Mouse (Mus musculus): Measurements from ENCODE around the gene Plppr3.
"Not testable (repeated sequence)": the region's sequence is repeated elsewhere in the genome, so short reads cannot be mapped to it uniquely, and the experiment has no call there.

DNA sequence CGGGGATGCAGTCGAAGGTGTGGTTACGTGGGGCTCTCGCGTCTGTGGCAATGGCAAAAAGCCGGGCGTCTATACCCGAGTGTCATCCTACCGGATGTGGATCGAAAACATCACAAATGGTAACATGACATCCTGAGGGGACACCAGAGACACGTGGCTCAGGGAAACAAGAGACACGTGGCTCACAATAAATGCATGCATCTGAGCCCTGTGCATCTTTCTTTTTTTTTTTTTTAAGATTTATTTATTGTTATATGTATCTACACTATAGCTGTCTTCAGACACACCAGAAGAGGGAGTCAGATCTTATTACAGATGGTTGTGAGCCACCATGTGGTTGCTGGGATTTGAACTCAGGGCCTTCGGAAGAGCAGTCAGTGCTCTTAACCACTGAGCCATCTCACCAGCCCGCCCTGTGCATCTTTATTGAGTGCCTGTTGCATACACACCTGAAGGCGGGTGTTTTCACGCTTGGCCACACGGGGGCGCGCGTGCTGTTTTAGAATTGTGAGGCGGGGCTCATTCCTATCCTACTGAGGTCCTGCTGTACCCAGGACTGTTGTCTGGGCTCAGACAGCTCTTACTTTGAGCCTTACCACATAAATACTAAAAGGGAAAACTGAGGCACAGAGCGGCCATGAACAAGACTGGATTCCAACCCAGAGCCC is 18.2 kb upstream of the Plppr3 start:
- peak; percentile 88 for TF ChIP-seq CTCF (IDR thresholded peaks at IDR 0.05; ENCODE audit: control insufficient read depth, insufficient read depth, low read length)
- TF ChIP-seq POLR2A (IDR thresholded peaks at IDR 0.05; ENCODE audit: borderline replicate concordance, control insufficient read depth, low read depth, low read length): not testable (repeated sequence)

Data from bone marrow, adult 2 months (tissue).